ENCODE assay signal across 13 mouse cellular contexts in the genomic region with DNA sequence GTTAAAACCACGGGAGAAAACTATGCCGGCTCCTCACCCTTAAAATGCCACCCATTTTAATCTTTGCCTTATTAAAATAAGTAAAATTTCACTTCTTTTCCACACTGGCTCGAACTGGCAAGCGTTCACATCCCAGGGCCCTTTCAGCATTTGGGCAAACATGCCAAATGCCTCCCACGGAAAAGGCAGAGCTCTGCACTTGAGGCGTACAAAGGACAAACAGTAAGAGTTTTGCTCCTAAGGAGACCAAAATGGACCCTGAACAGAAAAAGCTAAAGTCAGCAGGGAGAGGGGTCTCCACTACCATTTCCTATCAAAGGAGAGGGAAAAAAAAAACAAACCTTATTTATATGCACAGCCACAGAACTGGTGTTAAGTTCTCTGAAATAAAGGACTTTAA.
DNase-seq lines count a peak whose midpoint lies in the region; ATAC-seq and TF ChIP-seq lines count a peak whose summit lies in the region.
"Had no signal": no experiment of that assay in that cellular context is flagged by ENCODE, and none has a peak within 500 bp of the region (broad histone marks: within the 10 kb centered on the region; RNA-seq: fewer than 3 reads in every experiment).

No protein-coding gene starts in this region.

- H3K4me1 ChIP-seq in kidney, embryonic 15.5 days: peaks cover 26% of the 10 kb centered on the region
- H3K4me1 ChIP-seq in embryonic facial prominence, embryonic 14.5 days (ENCODE audit: control insufficient read depth, insufficient read depth, low read length): peaks cover 18% of the 10 kb centered on the region
- peaks cover 18% of the 10 kb centered on the region for H3K4me1 ChIP-seq in hindbrain, embryonic 14.5 days (replicated peaks; ENCODE audit: control insufficient read depth, insufficient read depth, low read length)
- H3K4me1 ChIP-seq in midbrain, postnatal 0 days (ENCODE audit: insufficient read depth, low read length): peaks cover 12% of the 10 kb centered on the region; the same call in 1 of the 2 replicates

- no peak for TF ChIP-seq CTCF in midbrain, postnatal 0 days (IDR thresholded peaks at IDR 0.05)

- H3K4me2 ChIP-seq in kidney, embryonic 15.5 days: 0 out of 2 replicates have a peak overlapping the region, but pooled peaks have one; percentile 19
- H3K4me2 ChIP-seq in embryonic facial prominence, embryonic 14.5 days (ENCODE audit: low read depth, low read length): peak overlapping the region; percentile 42
- H3K4me2 ChIP-seq in hindbrain, embryonic 14.5 days (replicated peaks): no peak overlapping the region
- no peak overlapping the region for H3K4me2 ChIP-seq in midbrain, postnatal 0 days (ENCODE audit: low read depth, low read length, poor library complexity, severe bottlenecking)
- H3K4me2 ChIP-seq: heart, embryonic 15.5 days had no signal

- no peak overlapping the region for H3K27ac ChIP-seq in kidney, embryonic 15.5 days
- peak overlapping the region; percentile 49 for H3K27ac ChIP-seq in embryonic facial prominence, embryonic 14.5 days (replicated peaks; ENCODE audit: low read depth, low read length)
- peak overlapping the region; percentile 66 for H3K27ac ChIP-seq in hindbrain, embryonic 14.5 days
- H3K27ac ChIP-seq in midbrain, postnatal 0 days (ENCODE audit: low read depth, low read length): peak overlapping the region; percentile 34; the same call in 1 of the 2 replicates
- H3K27ac ChIP-seq: heart, embryonic 15.5 days had no signal

- peaks cover 3% of the 10 kb centered on the region; the same call in 1 of the 2 replicates for H3K9me3 ChIP-seq in kidney, embryonic 15.5 days (replicated peaks)
- H3K9me3 ChIP-seq in embryonic facial prominence, embryonic 14.5 days (ENCODE audit: control insufficient read depth, low read length): peaks cover 7% of the 10 kb centered on the region; the same call in 1 of the 2 replicates
- H3K9me3 ChIP-seq in hindbrain, embryonic 14.5 days (ENCODE audit: control insufficient read depth, low read length): no peaks in the 10 kb centered on the region
- no peaks in the 10 kb centered on the region for H3K9me3 ChIP-seq in midbrain, postnatal 0 days (ENCODE audit: low read length)
- H3K9me3 ChIP-seq: heart, embryonic 15.5 days had no signal

- no peak overlapping the region for H3K4me3 ChIP-seq in kidney, embryonic 15.5 days (replicated peaks)
- no peak overlapping the region for H3K4me3 ChIP-seq in embryonic facial prominence, embryonic 14.5 days (ENCODE audit: low read depth, low read length)
- no peak overlapping the region for H3K4me3 ChIP-seq in hindbrain, embryonic 14.5 days (replicated peaks; ENCODE audit: low read length)
- no peak overlapping the region for H3K4me3 ChIP-seq in midbrain, postnatal 0 days (ENCODE audit: low read depth, low read length)
- H3K4me3 ChIP-seq: heart, embryonic 15.5 days had no signal

- no peak for ATAC-seq in kidney, embryonic 15.5 days (replicated peaks; ENCODE audit: low FRiP score)
- no peak for ATAC-seq in embryonic facial prominence, embryonic 14.5 days (ENCODE audit: low read depth)
- ATAC-seq in hindbrain, embryonic 14.5 days (ENCODE audit: low FRiP score): no peak
- no peak for ATAC-seq in midbrain, postnatal 0 days (ENCODE audit: low FRiP score)
- ATAC-seq: liver, postnatal 0 days had no signal

- peaks cover 10% of the 10 kb centered on the region for H3K36me3 ChIP-seq in kidney, embryonic 15.5 days
- H3K36me3 ChIP-seq in embryonic facial prominence, embryonic 14.5 days (ENCODE audit: control insufficient read depth, insufficient read depth, low read length): peaks cover 8% of the 10 kb centered on the region; the same call in 1 of the 2 replicates
- peaks cover 8% of the 10 kb centered on the region for H3K36me3 ChIP-seq in hindbrain, embryonic 14.5 days (replicated peaks; ENCODE audit: control insufficient read depth, insufficient read depth)
- H3K36me3 ChIP-seq in midbrain, postnatal 0 days (ENCODE audit: insufficient read depth, low read length): no peaks in the 10 kb centered on the region
- H3K36me3 ChIP-seq: heart, embryonic 15.5 days had no signal

- WGBS in kidney, embryonic 15.5 days: 42% methylated on average over 6 of the region's 6 CpGs
- WGBS in embryonic facial prominence, embryonic 14.5 days: 31% methylated on average over 6 of the region's 6 CpGs
- WGBS in hindbrain, embryonic 14.5 days: 59% methylated on average over 6 of the region's 6 CpGs
- WGBS in midbrain, postnatal 0 days: 51% methylated on average over 6 of the region's 6 CpGs

- H3K27me3 ChIP-seq in kidney, embryonic 15.5 days: no peaks in the 10 kb centered on the region
- H3K27me3 ChIP-seq in embryonic facial prominence, embryonic 14.5 days (replicated peaks; ENCODE audit: control insufficient read depth, insufficient read depth, low read length): no peaks in the 10 kb centered on the region
- H3K27me3 ChIP-seq in hindbrain, embryonic 14.5 days (ENCODE audit: control insufficient read depth, insufficient read depth, low read length): no peaks in the 10 kb centered on the region
- H3K27me3 ChIP-seq in midbrain, postnatal 0 days (ENCODE audit: insufficient read depth, low read length): no peaks in the 10 kb centered on the region
- H3K27me3 ChIP-seq: heart, embryonic 15.5 days had no signal

- H3K9ac ChIP-seq in kidney, embryonic 15.5 days: no peak overlapping the region
- H3K9ac ChIP-seq in embryonic facial prominence, embryonic 14.5 days (ENCODE audit: low read depth, low read length): no peak overlapping the region
- no peak overlapping the region for H3K9ac ChIP-seq in hindbrain, embryonic 14.5 days
- H3K9ac ChIP-seq in midbrain, postnatal 0 days (replicated peaks; ENCODE audit: low read length, poor library complexity, severe bottlenecking): no peak overlapping the region
- H3K9ac ChIP-seq: heart, embryonic 15.5 days; liver, postnatal 0 days had no signal

- no peak for DNase-seq in kidney, adult 9 months
- DNase-seq in embryonic facial prominence, embryonic 14.5 days (ENCODE audit: low spot score): no peak
- peak; percentile 46 for DNase-seq in hindbrain, embryonic 14.5 days (ENCODE audit: low spot score)
- peak; percentile 72 for DNase-seq in midbrain, postnatal 0 days (ENCODE audit: low spot score)
- no peak for DNase-seq in adrenal gland, postnatal 14 days
- DNase-seq in right cerebral cortex, postnatal 14 days: no peak
- DNase-seq in spleen, postnatal 10 days (ENCODE audit: low spot score in 2 of 2): no peak
- DNase-seq: cerebellum, adult 9-11 months; kidney, adult 11 months; liver, postnatal 0 days; spleen, adult 18-20 months had no signal

Comparison
In these comparisons a context has a peak if more than half of its experiments do, and no peak if none do; other contexts are left out.
1. H3K4me2 ChIP-seq: peak in kidney, embryonic 15.5 days (single experiment) and embryonic facial prominence, embryonic 14.5 days (single experiment); none in hindbrain, embryonic 14.5 days (single experiment) and midbrain, postnatal 0 days (single experiment).
2. DNase-seq: peak in hindbrain, embryonic 14.5 days (single experiment) and midbrain, postnatal 0 days (single experiment); none in kidney, adult 9 months (single experiment), embryonic facial prominence, embryonic 14.5 days (single experiment), adrenal gland, postnatal 14 days (single experiment), right cerebral cortex, postnatal 14 days (single experiment) and spleen, postnatal 10 days (0 of 2).